Mouse (Mus musculus) mature B cell (primary cell): ENCODE measurements around the gene Cap1.

Experiments
- in situ Hi-C: fragments of 300-500 bp; cut with MboI; formaldehyde crosslinking; loops from 2 replicates; pipeline ENCODE4 v1.14.3; 2019

Gene Cap1

GRCm38 (mm10) chr4:122887336-122887735, 1.5 kb upstream of the Cap1 start:
- in situ Hi-C loops = no loop called here

GRCm38 (mm10) chr4:122886579-122887254, 861 bp upstream of the Cap1 start:
- in situ Hi-C loops = no loop called here

- in situ Hi-C loops = no loop called here
Observed at GRCm38 (mm10) chr4:122884481-122885340, 1.1 kb downstream of the Cap1 start.

DNA sequence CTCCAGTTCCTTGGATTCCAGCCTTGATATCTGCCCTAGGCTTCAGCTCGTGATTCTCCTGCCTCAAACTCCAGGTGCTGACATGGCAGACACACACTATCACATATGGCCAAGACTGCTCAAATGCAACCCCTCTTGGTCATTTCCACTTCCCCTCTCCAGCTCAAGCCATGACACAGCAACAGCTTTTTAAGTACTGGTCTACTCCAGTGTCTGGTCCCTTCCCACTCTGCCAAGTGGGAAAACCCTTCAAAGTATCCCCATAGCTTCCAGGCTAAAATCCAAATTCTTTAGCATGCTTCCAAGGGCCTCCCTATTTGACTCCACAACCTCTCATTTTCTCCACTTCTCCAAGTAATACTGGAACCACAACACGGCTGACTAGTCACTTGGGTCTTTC, 1.8 kb downstream of the Cap1 start:
- in situ Hi-C loops = no loop called here

GRCm38 (mm10) chr4:122883294-122883693, 2.6 kb downstream of the Cap1 start:
- in situ Hi-C loops = no loop called here

- in situ Hi-C loops = no loop called here
Observed at GRCm38 (mm10) chr4:122882544-122882943, 3.3 kb downstream of the Cap1 start.

- in situ Hi-C loops = no loop called here
Observed at GRCm38 (mm10) chr4:122878333-122879070, 7.4 kb downstream of the Cap1 start.

- in situ Hi-C loops = no loop called here
Observed at GRCm38 (mm10) chr4:122873512-122873911, 12.3 kb downstream of the Cap1 start.

DNA sequence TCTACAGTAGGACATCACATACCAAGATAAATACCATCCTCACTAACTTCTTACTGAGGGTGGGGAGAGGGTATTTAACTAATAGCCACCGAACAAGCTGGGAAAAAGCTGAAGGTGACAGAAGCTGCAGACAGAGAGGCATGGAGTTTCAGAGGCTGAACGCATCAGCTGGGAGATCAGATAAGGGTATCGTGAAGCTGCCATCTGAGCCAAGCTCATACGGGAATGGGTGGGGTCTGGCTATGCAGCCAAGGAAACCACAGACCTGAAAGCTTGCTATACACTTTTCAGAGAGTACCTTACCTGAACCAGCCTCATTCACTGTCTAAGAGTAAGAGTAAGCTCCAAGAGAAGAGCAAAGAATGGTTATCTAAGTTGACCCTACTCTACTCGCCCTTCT, 12.9 kb downstream of the Cap1 start:
- in situ Hi-C loops = no loop called here

- in situ Hi-C loops = no loop called here
Observed at GRCm38 (mm10) chr4:122871989-122872388, 13.9 kb downstream of the Cap1 start.

DNA sequence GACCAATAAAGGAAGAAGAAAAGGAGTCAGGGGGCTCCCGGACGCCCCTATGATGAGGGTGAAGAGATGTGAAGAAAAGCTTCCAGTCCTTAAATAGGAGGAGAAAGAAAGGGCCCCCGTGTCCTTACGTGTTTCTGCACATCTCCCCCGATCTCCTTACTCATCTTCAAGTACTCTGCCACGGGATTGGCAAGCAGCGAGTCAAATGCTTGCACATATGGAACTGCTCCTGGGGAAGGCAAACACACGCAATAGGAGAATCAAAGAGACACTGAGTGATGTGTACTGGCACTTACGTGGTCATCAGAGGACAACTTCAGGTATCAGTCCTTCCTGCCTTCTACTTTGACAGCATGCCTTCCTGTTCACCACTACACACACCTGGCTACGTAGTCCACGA, 14.6 kb downstream of the Cap1 start:
- in situ Hi-C loops = no loop called here

DNA sequence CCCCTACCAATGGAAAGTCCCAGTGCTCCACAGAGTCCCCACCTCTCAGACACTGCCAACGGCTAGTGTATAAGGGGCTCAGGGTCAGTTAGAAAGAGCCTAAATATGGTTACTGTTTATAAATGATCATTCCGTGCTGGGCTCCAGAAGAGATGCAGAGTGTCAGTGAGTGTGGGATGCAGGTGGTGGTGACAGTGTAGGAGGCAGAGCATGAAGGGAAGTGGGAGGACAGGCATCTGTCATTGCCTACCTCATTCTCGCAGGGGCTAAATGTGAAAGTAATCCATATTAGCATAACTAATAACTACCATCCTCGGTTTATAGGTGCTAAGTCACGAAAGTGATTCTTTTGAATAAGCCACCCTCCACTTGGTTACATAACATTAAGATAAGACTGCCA, 15.1 kb downstream of the Cap1 start:
- in situ Hi-C loops = no loop called here

- in situ Hi-C loops = no loop called here
Observed at GRCm38 (mm10) chr4:122870027-122870426, 15.8 kb downstream of the Cap1 start.

- in situ Hi-C loops = no loop called here
Observed at GRCm38 (mm10) chr4:122868041-122868440, 17.8 kb downstream of the Cap1 start.

GRCm38 (mm10) chr4:122861836-122862235, 24.0 kb downstream of the Cap1 start:
- in situ Hi-C loops = no loop called here

DNA sequence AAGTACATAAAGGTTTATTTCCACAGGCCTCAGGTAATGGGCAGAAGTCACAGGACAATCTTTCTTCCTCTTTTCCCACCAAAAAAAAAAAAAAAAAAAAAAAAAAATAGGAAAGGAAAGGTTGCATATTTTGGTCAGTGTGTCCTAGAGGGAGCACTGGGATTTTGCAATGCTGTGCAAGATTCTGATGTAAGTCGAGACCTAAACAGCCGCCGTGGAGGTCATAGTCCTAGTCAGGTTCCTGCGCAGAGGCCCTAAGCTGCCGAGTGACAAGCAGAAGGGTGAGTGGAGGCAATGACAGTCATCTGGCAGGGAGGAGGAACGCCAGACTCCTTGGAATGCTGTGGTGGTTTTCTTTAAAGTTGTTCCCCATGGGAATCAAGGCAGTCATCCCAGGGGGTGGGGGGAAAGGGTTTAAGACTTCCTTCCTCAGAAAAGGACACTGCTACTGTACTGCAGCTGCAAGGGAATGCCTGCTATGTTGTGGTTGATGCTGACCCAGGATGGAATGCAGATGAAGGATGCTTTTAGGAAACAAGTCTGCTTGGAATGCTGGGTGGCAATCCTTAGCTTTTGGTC, 26.7 kb downstream of the Cap1 start:
- in situ Hi-C loops = no loop called here

DNA sequence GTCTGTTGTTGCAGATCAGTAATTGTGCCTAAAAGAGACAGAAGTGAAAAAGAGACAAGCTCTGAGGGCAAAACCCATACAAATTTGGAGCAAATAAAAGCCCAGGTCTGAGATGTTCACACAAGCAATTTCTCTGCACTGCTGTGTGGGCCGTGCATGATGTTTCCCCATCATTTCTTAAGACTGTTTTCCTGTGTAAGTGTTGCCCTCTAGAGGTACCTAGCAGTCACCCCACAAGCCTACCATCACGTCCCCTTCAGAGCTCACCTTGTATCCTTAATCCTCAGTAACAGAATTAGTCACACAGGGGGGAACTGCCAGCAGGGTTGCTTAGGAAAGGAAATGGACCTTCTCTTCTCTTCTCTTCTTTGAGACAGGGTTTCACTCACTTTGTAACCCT, 27.9 kb downstream of the Cap1 start:
- in situ Hi-C loops = no loop called here

- in situ Hi-C loops = no loop called here
Observed at GRCm38 (mm10) chr4:122854770-122855169, 31.1 kb downstream of the Cap1 start.

DNA sequence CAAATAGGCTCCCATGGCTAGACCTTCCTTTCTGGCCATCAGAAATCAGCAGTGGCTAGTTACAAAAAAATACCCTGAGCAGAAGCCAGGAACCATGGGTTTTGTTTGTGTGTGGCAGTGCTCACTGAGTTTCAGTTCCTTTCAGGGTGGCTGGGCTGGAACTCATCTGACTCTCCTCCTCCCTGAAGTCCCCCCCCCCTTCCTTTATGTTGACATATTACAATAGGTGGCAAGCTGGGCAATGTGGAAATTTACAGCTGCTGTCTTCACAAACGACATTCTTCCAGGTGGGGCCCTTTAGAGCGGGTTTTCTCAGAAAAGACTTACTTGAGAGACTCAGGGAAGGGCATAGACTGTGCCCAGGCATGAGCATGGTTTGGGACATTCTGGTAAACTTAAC, 32.2 kb downstream of the Cap1 start:
- in situ Hi-C loops = no loop called here

GRCm38 (mm10) chr4:122851535-122851934, 34.3 kb downstream of the Cap1 start:
- in situ Hi-C loops = no loop called here

- in situ Hi-C loops = no loop called here
Observed at GRCm38 (mm10) chr4:122848150-122848621, 37.7 kb downstream of the Cap1 start.

DNA sequence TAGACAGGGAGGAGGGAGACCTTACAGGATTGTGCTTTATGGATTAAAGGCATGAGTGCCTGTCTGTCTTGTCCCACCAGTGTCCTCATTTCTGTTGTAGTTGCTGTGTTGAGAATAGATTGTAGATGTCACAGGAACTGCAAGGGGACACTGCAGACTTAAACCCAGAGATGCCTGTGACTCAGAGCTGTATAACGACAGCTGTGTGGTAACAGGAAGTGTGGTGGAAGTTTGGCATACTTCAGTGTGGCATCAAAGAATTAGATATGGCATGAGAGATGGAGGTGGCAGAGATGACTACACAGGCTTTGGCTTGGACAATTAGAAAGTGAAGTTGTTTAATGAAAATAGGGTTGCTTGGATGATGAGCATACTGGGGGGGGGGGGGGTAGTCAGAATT, 47.4 kb downstream of the Cap1 start:
- in situ Hi-C loops = no loop called here
